Mouse (Mus musculus) spleen, adult 2 months (tissue): ENCODE results near the gene Maz.

ENCODE experiments used
- CTCF ChIP-seq: fragments of 200-500 bp; IDR thresholded peaks from 2 replicates; pipeline ENCODE4 v1.5.1; 2011; ENCODE audit warnings: mild to moderate bottlenecking, inconsistent platforms; ENCODE audit not compliant: insufficient read depth, insufficient read length, insufficient replicate concordance; ENCODE audit errors: extremely low read depth
- POLR2A ChIP-seq: fragments of 200-500 bp; IDR thresholded peaks from 2 replicates; pipeline ENCODE4 v1.6.1; 2011; ENCODE audit warnings: low read depth, low read length, inconsistent platforms

- TF ChIP-seq CTCF (no peak), POLR2A (no peak)
Measured at GRCm38 (mm10) chr7:126988816-126989215, 38.0 kb downstream of the Maz start.
